Mouse (Mus musculus) liver, postnatal 0 days (tissue): ENCODE measurements around the gene Akr1d1.

Experiments
- CTCF ChIP-seq: sonication (generic); IDR thresholded peaks from 2 replicates; pipeline ENCODE4 v1.5.1; 2016; ENCODE audit warnings: antibody characterized with exemption, low read depth
- EP300 ChIP-seq: IDR thresholded peaks from 2 replicates; pipeline ENCODE4 v1.6.1; 2016; ENCODE audit warnings: antibody characterized with exemption, low read depth, mild to moderate bottlenecking

DNA sequence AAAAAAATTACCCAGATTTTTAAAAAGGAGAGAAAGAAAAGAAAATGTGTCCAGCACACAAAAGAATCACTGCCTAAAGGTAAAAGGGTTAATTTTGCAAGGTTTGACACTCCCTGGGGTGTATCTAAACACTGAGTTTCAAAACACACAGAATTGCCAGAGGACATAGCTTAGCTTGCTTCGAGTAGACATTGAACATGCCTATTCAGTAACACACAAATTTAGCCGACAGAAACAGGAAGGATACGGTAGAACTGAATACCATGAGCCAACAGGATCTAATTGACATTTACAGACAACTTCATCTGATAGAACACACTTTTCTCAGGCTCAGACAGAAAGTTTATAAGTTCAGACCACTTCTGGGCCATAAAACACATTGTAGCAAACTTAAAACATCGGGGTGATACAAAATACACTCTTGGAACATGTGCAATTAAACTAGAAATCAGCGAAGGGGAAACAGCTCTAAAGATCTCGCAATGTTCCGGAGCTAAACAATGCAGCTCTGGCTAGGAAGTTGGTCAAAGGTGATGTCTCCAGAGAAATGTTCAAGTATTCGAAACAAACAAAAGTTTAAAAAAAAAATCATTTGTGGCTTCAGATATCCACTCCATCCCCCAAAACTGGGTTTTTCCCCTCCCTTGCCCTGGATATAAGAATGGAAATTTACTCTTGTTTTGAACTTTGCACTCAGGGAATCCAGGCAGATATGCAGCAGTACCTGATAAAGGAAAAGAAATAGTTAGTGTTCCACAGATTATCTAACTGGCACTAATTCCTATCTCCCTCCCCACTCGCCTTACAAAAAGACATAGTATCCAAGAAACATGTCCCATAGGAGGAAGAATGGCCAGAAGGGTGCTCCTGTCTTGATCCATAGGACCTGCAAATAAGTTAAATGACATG lies 73.1 kb downstream of the Akr1d1 start:
- no peak for TF ChIP-seq EP300
- TF ChIP-seq CTCF, result no peak
